Mouse (Mus musculus) neural tube, embryonic 10.5 days (tissue): ENCODE data around the gene Nt5c.
"Not testable (repeated sequence)": the region's sequence is repeated elsewhere in the genome, so short reads cannot be mapped to it uniquely, and the experiment has no call there.

Experiments used
- DNase-seq: peaks from one replicate; pipeline ENCODE4 v3.0.0-alpha.2; 2017; ENCODE audit warnings: low spot score; ENCODE audit errors: extremely low spot score

Gene Nt5c

GRCm38 (mm10) chr11:115511121-115511520 is 19.5 kb upstream of the Nt5c start:
- no peak for DNase-seq

- no peak for DNase-seq
These were observed 18.8 kb upstream of the Nt5c start for GRCm38 (mm10) chr11:115510507-115510888.

- no peak for DNase-seq
These were observed 18.3 kb upstream of the Nt5c start for GRCm38 (mm10) chr11:115509773-115510506.

DNA sequence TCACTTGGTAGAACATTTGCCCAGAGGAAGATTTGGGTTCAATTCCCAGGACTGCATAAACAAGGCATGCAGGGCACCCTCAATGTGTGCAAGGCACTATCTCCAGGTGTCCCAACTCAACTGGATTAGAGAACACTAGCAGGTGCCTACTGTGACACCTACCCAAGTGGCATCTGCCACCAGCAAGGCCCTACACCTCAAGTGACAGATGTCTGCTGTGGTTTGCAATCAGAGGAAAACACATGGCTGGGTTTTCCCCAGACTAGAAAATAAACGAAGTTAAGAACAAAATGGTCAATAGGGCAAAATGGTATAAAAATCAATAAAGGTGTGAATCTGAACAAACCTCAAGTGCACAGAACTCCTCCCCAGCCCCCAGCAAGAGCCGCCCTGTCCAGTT is 16.4 kb upstream of the Nt5c start:
- DNase-seq: no peak

DNA sequence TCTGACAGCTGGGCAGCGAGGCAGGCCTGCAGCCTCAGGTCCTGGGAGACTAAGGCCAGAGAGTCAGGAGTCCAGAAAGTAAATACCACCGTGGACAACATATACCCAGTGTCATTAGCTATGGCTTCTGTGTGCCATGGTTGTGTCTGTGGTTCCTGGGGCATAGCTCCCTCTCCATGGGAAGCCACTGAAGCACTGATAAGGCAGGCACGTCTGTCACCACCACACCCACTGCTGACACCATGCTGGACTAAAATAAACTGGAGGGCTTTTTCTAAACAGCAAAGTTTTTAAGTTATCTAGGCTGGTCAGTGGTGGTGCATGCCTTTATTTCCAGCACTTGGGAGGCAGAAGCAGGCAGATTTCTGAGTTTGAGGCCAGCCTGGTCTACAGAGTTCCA is 14.9 kb upstream of the Nt5c start:
- no peak for DNase-seq

DNA sequence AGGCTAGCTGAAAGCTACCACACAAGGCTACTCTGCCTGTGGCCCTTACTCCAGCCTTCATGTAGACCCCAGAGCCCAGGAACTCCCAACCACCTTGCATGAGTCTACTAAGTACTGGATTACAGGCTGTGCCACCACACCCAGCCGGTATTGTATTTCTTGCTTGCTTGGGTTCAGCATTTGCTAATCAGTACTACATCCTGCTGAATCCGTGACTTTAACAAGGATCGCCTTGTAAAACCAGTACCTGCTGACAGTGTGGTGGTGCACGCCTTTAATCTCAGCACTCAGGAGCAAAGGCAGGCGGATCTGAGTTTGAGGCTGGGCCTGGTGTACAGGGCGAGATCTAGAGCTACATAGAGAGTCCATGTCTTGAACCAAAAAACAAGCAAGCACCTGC is 11.0 kb upstream of the Nt5c start:
- no peak for DNase-seq

GRCm38 (mm10) chr11:115496559-115496958 is 4.9 kb upstream of the Nt5c start:
- not testable (repeated sequence) for DNase-seq

DNA sequence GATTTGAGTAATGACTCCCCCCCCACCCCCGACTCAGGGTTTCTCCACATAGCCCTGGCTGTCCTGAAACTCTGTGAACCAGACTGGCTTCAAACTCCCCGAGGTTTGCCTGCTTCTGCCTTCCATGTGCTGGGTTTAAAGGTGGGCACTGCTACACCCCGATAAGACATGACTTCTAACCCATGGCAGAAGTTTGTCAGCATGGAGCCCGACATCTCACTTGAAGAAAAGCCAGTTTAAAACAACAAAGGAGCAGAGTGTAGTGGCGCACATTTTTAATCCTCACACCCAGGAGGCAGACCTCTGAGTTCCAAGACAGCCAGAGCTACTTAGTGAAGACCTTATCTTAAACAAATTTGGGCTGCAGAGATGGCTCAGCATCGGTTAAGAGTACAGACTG is 725 bp upstream of the Nt5c start:
- no peak for DNase-seq

DNA sequence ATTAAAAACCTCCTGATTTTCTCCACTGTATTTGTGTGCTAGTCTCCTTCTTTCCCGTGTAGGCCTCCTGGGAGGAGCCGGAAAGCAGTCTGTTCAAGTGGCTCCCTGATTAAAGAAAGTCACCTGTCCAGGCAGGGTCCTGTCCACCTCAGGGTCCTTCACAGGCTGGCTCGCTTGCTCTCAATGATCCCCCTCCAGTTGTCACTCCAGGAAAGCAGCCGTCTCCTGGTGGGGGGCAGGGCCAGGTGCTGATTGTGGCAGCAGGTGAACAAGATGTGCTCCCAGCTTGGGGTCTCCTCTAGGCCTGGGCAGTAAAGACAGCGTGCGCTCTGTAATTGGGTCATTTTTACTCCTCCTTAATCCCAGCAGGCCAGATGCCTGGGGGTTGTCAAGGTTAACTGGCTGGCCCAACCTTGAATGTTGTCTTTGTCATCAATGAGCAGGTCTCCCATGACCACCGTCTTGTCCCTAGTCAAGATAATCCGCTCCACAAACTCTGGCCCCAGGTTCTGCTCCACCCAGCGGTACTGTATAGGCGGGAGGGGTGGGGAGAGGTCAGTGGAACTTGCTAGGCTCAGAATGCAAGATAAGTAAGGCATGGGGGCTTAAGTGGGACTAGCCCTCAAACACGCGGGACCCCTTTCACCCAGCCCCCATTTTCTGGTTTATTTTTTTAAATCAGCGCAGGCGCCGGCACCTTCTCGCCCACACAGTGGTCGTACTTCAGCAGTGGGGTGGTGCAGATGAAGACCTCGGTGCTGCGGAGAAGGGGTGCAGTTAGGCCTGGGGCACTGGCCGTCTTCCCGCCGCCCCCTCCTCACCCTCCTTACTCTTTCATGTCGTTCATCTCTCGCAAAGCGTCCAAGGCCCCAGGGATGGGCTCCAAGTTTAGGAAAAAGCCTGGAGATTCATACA is 964 bp downstream of the Nt5c start:
- DNase-seq: no peak

- DNase-seq: no peak
These were observed 3.0 kb downstream of the Nt5c start for GRCm38 (mm10) chr11:115488551-115489104.

- no peak for DNase-seq
These were observed 6.5 kb downstream of the Nt5c start for GRCm38 (mm10) chr11:115485155-115485554.

DNA sequence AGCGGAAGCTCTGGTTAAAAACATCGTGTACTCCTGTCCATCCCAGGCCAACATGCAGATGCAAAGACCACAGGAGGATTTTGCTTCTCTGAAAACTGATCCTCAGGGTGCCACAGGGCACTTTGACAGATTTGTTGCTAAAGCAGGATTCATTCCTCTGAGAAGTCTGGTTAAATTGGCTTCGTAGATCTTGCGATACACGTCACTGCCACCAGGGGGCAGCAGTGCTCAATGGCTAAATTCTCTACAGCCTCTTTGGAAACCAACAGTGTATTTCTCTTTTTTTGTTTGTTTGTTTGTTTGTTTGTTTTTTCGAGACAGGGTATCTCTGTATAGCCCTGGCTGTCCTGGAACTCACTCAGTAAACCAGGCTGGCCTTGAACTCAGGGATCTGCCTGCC is 7.9 kb downstream of the Nt5c start:
- DNase-seq: peak; percentile 82

GRCm38 (mm10) chr11:115483278-115483677 is 8.4 kb downstream of the Nt5c start:
- DNase-seq: no peak

DNA sequence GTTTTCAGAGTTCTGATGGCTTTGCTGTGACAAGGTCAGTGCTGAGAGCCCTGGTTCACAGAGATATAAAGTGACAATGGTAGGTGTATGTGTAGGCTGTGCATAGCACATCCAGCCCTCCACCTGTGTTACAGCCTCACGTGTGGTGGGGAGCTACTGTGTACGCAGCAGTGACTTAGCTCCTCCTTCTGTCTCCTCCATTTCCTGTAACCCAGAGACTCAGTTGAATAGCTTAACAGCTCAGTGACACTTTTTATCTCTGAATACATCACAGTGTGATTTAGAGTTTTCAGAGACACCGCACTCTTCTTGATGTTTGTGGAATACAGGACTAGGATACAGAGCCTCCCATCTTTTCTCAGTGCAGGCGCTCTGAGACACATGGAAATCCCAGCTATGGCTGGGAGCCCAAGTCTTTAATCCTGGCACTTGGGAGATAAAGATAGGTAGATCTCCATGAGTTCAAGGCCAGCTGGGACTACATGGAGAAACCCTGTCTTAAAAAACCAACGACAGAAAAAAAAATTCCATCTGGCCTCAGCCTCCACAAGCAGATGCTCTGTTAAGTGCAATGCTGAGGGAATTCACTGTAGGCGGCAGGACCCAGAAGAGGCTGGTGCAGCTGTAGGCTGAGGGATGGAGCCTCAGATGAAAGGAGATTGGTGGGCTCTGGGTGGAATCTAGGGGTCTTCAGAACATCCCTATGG is 10.0 kb downstream of the Nt5c start:
- DNase-seq: no peak

DNA sequence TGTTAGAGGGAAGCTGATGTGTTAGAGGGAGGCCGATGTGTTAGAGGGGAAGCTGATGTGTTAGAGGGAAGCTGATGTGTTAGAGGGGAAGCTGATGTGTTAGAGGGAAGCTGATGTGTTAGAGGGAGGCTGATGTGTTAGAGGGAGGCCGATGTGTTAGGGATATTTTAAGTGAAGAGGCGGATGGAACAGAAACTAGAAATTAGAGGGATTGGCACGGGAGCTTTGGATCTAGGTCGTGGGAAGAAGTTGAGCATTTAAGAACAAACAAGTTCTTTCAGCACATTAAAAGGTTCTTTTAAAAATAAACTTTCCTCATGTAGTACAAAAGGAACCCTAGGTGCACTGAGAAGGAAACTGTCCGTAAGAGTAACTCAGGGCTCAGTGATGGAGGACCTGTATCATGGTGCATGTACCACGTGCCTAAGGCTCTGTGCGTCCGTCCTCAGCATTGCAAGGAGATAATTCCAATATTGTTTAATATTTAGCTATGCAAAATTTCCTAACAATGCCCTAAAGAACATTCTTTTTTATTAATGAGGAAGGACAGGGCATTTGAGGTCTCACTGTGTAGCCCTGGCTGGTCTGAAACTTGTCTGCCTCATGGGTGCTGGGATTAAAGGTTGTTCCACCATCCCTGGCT is 13.2 kb downstream of the Nt5c start:
- no peak for DNase-seq

DNA sequence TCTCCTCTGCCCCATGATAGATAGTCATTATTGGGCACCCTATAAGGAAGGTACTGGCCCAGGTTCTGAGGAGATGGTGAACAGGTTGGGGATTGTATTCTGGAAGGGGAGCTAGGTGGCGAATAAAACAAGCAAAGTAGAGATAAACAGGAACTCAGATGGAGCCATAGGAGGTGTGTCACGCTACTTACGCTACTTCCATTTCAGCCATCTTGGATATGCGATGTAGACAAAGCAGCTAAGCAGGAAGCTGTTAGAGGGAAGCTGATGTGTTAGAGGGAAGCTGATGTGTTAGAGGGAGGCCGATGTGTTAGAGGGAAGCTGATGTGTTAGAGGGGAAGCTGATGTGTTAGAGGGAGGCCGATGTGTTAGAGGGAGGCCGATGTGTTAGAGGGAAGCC is 14.3 kb downstream of the Nt5c start:
- DNase-seq: not testable (repeated sequence)

DNA sequence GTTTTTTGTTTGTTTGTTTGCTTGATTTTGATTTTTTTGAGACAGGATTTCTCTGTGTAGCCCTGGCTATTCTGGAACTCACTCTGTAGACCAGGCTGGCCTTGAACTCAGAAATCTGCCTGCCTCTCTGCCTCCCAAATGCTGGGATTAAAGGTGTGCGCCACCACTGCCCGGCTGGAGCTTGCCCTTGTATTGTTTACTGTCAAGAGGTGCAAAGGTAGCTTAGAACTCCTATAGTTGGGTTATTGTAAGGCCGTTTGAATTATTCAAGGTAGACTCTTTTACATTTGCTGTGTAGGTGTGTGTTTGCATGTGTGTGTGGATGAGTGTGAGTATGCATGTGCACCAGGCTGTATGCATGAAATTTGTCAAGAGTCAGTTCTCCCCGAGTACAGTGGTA is 15.0 kb downstream of the Nt5c start:
- not testable (repeated sequence) for DNase-seq

GRCm38 (mm10) chr11:115475758-115476237 is 15.9 kb downstream of the Nt5c start:
- DNase-seq: no peak

- peak; percentile 91 for DNase-seq
These were observed 16.5 kb downstream of the Nt5c start, which contains the start of gene Armc7 for GRCm38 (mm10) chr11:115475025-115475757. Gene Armc7, plus strand, starts transcription at chr11:115475667.

- DNase-seq: peak; percentile 97
These were observed 17.9 kb downstream of the Nt5c start for GRCm38 (mm10) chr11:115473626-115474275.
